Mouse (Mus musculus) fat pad, adult 2 months (tissue): ENCODE measurements around the gene Nme4.

Source experiments
- DNase-seq: peaks from one replicate; pipeline ENCODE4 v3.0.0-alpha.2; 2011; ENCODE audit warnings: low read depth, low spot score; ENCODE audit errors: extremely low read depth

Nme4 gene

DNA sequence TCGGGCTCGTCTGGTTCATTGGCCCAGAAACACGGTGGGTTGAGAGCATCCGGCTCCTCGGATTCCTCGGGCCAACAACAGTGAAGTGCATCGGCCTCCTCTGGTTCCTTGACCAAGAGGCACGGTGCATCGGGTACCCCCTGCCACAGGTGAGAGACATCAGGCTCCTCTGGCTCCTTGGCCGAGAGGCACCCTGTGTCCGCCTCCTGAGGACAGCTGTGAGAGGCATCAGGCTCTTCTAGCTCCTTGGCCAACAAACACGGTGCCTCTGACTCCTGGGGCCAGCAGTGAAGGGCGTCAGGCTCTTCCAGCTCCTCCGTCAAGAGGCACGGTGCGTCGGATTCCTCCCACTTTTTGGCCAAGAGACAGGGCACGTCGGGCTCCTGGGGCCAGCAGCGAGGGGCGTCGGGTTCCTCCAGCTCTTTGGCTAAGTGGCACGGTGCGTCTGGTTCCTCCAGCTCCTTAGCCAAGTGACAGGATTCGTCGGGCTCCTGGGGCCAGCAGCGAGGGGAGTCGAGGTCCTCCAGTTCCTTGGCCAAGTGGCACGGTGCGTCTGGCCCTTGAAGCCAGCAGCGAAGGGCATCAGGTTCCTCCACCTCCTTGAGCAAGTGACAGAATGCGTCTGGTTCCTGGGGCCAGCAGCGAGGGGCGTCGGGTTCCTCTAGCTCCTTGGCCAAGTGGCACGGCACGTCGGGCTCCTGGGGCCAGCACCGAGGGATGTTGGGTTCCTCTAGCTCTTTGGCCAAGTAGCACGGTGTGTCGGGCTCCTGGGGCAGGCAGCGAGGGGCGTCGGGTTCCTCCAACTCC, 27.2 kb downstream of the Nme4 start:
- DNase-seq: no peak

DNA sequence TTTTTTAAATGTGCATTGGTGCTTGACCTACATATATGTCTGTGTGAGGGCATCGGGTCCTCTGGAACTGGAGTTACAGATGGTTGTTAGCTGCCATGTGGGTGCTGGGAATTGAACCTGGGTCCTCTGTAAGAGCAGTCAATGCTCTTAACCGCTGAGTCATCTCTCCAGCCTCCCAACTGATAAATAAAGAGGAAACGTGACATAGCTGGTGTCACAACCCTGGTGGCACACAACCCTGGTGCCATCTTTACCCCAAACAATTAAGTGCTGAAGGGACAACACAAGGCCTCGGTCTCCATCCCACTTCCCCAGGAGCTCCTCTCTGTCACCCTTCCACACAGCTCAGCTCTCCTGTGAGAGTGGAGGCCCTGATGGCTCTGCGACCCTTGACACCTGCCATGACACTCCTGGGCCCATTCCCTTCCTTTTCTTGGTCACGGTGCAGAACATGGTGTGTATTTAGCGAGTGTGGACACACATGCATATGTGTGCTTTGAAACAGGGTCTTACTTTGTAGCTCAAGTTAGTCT, 28.8 kb downstream of the Nme4 start:
- DNase-seq: no peak

DNA sequence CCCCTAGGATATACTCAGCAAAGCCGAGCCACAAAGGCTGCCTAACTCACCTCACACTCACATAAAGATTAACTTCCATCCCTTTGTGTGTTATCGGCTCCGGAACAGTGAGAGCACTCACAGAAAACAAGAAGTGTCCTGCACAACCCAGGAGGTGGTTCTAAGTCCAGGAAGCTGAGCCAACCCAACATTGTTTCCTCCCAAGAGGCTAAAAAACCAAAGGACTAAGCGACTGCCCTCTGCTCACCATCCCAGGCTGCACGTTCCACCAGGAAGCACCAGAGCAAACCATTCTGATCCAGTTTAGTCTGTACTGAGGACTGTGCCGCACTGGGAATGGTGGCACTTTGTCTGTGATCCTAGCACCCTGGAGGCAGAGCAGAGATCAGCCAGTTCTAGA, 30.5 kb downstream of the Nme4 start:
- DNase-seq: no peak

DNA sequence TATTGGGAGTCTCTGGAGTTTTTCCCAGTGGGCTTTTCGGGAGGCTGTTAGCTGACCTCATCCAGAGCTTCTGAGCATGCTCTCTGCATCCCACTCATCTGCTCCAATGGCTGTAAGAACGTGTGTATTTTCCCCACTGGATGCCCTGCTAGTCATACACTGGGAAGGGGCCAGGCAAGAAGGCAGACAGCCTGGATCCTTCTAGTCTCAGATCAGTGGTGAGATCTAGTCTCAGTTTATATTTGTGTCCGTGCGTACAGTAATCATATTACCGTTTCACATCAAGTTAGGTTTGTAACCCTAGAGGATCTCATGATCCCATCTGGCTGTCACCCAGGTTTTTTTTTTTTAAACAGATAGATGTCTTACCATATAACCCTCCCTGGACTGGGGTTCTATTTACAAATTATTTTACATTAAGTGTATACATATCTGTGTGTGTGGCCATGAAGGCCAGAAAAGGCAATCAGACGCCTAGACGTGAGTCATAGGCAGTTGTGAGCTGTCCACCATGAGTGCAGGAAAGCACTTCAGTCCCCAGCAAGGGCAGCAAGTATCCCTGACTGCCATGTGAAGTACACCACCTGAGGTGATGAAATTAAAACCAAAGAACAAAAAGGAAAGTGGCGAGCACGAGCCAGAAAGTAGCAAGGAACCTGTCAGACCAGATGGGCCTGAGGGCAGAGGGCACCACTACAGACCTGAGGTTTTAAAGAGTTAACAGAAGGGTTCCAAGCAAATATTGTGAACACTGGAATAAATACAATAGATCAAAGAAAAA, 37.4 kb downstream of the Nme4 start:
- DNase-seq: no peak

DNA sequence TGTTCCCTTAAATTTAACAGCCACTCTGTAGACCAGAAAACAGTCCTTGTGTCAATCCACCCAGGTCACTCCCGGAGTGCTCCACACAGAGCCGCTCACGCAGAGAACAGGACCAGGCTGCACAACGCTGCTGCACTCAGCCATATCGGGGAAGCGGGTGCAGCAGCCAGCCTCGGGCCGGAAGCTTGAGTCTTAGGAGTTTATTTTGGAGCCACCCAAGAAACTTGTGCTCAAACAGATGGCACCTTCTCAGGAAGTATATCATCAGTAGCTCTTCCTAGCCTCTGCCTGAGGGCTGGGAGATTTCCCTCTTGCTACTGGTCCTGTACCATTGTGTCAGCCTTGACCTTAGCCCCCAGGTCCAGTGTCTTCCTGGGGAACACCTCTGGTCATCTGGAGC, 38.1 kb downstream of the Nme4 start:
- DNase-seq: no peak

DNA sequence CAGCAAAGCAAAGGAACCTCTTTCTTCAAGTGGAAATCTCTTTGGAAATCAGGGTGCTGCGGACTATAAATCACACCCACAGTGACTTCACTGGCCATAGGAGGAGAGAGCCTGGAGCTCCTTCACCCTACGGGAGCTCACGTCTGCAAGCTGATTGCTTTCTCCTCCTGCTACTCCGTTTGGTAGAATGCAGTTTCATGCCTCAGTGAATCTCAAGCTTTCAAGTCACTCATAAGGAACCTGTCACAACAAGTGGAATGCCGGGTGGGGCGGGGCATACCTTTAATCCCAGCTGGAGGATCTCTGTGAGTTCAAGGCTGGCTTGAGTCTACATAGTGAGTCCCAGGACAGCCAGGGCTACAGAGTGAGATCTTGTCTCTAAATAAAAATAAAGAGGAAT, 40.2 kb downstream of the Nme4 start:
- DNase-seq: no peak

DNA sequence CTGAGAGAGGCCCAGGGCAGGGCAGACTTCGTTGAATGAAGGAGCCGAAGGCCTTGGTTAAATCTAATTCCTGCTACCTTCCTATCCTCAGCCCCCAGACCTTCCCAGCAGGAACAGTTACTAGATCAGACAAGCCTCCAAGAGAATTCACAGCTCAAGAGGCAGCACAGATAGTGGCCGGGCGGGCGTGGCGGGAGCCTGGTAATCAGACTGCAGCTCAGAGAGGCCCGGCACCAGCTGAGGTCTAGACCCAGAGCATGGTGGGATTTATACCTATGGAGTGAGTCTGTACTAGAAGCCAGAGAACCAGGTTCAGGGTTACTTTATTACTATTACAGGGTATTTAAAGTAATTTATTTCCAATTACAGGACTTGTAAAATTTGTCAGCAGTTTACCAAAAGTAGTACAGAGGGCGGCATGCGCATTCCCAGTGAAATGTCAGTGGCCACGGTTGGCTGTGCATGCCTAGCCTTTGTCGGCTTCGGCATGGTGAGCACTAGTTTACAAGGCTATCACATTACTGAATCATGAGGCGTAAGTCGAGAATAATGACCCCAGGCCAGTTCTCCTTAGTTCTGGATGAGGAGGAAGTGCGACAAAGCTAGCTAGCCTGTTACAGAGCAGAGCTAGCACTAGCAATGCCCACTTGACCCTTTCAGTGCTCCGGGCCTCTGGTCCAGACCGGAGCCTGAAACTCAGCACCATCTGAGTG, 41.1 kb downstream of the Nme4 start:
- no peak for DNase-seq

DNA sequence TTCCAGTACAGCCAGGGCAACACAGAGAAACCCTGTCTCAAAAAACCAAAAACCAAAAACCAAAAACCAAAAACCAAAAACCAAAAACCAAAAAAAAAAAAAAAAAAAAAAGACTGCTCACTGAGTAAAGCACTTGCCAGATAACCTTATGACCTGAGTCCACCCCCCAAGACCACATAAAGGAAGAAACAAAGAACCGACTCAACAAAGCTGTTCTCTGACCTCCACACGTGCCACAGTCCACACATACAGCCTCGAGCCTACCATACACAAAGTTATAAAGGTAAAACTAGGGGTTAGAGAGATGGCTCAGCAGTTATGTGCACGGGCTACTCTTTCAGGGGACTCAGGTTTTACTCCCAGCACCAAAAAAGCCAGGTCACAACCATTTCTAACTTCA, 42.7 kb downstream of the Nme4 start:
- DNase-seq: no peak

DNA sequence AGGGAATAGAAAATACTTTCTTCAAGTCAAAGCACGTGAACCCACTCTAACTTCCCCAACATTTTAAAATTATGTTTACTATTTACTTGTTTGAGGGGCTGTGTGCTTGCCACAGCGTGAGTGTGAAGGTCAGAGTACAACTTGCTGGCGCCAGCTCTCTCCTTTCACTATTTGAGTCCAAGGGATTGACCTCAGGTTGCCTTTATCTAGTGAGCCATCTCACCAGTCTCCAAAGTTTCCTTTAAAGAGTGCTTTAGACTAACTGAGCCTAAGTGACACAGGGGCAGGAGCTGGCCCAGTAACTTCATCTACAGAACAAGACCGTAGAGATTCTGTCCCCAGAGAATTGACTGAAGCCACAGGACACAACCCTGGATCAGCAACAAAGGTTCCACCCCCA, 43.3 kb downstream of the Nme4 start:
- no peak for DNase-seq

DNA sequence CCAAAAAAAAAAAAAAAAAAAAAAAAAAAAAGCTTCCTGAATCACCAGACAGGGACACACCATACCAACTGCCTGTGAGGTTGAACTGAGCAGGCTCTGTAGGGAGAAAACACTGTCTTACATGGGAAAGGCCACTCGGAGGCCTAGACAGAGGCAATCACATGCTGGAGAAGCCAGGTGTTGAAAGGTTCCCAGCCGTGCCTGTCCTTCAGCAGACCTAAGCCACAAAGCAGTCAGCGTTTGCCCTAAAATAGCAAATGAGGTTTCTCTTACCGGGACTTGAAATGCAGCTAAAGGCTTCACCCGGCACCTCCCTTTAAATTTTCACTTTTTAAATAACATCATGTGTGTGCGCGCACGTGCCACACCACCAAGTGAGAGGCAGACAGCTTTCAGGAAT, 47.3 kb downstream of the Nme4 start:
- DNase-seq: no peak

DNA sequence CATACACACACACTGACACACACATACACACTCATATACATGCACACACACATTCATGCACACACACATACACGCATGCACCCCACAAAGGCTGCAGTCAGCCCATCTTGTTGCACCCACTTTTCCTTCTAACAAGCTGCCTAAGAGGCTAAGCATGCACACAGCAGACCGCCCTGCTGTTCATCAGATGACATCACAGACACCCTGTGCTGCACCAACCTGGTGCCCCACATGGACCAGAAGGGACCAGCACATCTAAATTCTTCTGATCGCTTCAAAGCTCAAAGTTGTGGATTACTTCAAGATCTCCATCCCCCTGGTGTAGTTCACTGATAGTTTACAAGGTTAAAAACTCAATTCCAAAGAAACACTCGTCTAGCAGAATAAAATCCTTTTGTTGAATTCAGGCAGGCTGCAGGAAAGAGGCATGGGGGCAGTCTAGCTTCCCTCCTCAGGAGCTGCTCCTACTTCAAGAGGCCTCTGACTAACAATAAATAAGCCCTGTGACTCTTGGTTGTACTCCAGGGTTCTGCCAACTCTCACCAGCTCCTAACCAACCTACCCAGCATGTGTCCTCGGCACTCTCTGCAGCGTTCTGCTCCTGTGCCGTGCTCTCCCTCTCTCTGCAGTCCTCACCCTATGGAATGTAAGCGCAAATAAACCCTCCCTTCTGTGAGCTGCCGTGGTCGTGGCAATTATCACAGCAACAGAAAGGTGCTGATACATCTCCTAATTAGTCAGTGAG, 49.0 kb downstream of the Nme4 start:
- no peak for DNase-seq

DNA sequence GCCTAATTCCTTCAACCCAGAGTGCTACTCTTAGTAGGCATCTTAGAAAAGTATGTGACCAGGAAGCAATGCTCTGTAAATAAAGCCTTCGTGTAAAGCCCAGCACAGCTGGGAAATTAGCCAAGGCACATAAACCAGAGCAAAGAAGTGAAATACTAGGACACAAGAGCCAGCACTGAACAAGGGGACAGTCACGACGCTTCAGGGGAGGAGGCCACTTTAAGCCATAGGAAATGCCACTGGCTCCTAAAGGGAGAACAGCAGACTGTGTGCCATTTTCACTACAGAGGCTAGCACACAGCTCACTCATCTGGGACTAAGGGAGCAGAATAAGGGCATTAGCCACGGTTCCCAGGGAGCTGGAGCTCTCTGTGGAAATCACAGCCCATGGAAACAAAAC, 50.1 kb downstream of the Nme4 start:
- DNase-seq: no peak

DNA sequence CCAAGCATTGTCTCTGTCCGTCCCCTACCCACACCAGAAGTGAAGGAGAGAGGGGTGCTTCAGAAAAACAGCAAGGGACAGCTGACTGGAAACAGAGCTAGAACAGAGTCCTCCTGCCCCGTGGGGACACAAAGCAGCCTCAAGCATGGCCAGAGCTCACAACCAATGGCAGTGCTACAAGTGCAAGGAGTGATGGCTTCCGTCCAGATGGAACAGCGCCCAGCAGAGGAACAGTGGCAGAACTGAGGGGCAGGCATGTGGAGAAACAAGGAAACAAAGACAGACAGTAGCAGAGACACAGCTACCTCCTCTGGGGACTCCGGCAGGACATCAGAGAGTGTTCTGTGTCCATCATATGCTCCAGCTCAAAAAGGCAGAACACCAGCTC, 52.2 kb downstream of the Nme4 start:
- no peak for DNase-seq

DNA sequence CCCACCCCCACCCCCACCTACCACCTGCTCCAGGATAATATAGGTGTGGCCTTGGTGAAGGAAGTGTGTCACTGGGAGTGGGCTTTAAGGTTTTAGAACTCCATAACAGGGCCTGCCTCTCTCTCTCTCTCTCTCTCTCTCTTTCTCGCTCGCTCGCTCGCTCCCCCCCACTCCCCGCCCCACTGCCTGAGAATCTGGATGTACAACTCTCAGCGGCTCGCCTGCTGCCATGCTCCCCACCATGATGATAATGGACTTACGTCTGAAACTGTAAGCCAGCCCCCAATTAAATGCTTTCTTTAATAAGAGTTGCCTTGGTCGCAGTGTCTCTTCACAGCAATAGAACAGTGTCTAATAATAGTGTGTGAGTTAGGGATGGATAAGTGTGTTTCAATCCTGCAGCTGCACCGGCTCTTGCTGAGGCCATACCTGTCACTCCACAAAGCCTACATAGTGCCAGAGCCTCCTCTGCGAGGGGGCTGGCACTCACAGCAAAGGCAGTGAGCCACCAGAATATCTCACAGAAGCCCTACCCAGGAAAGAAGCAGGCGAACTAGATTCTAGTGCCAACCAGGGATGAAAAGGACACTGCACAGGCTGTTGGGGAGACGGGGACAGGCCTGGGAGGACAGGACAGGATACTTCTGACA, 52.7 kb downstream of the Nme4 start:
- DNase-seq: no peak
